Mouse (Mus musculus) thymus, postnatal 4 days (tissue): Measurements from ENCODE around the gene Slc39a9.
A peak's percentile ranks its signal among the peaks of the same experiment; 100 is the strongest.

ENCODE experiments used
- DNase-seq: peaks from one replicate; pipeline ENCODE4 v3.0.0; 2021

Gene Slc39a9

DNA sequence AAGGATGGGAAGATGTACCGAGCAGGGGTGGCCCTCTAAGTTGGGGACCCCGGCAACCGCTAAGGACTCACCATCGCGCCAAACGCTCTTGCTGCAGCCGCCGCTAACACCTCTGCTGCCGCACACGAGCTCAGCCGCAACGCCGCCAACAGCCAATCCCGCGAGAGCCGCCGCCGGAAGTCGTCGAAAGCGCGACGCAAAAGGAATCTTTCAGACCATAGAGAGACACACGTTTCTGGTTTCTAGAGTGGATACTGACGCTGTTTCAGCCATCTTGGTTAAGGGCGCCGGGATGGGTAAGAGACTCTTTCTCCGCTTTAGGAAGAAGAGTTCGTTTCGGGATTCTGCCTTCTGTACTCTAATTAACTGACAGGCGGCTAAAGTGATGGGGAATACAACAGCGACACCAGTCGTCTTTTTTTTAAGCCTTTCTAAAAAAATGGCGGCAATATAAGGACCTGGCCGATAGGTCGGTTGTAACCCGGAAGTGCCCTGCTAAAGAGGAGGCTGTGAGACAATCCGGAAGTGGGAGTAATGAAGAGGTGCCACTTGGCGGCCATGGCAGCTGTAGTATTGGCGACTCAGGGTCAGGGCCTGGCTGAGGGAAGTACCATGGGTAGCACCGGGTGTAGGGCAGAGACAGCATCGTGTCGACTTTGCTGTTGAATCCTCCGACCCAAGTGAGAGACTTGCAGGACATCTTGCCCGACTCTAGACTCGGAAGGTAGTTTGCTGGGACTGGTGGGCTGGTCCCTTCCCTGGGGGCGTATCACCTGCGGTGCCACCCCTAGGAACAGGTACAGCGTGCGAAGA is at the start of gene Slc39a9, which contains the start of gene Erh:
Gene Slc39a9 (plus strand): TSS at position 191 of the 813 bp plus-strand sequence.
Gene Erh (minus strand): TSS at position 649 of the 813 bp plus-strand sequence.
- peak; percentile 92 for DNase-seq

DNA sequence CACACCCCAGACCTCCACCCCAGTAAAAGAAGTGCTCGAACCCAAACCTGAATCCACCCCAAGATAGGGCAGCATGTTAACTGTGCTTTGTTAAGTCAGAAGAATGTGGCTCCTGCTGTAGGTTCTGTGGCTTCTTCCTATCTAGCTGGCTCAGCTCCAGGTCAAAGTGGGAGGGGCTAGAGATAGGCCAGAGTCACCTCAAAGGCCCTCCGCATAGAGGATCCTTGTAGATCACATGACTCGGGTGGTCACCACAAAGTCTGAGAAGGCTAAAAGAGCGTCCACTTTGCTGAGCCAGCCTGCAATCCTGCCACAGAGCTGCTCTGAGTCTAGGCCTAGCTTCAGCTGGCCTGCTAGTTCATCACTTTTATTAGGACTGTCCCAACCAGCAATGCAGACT is 49.5 kb upstream of the Slc39a9 start:
- no peak for DNase-seq

DNA sequence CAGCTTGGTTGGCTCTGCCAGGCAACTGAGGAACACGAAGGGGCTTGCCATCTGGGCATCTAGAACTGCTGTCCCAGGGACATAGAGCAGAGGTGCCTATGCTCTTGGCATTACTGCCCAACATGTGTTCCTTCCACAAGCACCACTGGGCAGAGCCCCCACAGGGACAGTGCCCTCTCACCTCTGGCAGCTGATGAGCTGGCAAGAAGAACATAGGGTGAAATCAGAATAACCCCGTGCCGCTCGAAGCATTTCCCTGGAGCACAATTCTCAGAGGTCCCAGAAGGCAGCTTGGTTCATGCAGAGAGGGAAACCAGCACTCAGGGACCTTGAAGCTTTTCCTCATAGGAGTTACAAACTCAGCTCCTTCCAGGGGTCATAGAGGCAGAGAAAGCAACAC is 48.9 kb upstream of the Slc39a9 start:
- no peak for DNase-seq

DNA sequence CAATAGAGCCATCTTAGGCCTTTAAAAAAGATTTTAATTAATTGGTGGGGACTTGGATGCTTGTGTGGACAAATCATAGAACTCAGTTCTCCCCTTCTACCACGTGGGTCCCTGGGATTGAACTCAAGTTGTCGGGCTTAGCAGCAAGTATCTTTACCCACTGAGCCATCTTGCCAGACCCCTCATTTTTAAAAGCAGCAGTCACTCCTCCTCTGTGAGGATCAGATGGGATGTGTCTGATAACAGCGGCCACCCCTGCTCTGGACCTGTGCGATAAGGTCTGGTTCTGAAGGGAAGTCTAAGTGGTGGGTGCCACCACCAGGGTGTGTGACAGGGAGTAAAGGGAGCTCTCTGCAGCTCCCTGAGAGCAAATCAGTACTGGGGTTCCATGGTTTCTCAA is 48.1 kb upstream of the Slc39a9 start:
- DNase-seq, result no peak

DNA sequence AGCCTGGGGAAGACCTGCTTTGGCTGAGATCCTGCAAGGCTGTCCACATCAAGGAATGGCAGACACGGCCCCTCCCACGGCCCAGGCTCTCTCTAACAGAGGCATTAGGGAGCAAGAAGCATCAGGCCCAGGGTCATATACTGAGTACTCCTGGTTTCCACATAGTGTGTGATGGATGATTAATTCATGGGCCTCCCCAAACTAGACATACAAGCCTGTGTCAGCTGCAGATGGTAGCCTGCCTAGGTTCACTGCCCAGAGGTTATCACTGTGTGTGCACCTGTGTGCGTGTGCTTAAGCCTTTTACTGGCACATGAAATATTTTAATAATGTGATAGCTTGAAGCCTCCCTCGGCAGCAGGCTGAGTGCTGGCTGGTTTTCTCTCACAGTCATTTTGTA is 47.7 kb upstream of the Slc39a9 start:
- no peak for DNase-seq

DNA sequence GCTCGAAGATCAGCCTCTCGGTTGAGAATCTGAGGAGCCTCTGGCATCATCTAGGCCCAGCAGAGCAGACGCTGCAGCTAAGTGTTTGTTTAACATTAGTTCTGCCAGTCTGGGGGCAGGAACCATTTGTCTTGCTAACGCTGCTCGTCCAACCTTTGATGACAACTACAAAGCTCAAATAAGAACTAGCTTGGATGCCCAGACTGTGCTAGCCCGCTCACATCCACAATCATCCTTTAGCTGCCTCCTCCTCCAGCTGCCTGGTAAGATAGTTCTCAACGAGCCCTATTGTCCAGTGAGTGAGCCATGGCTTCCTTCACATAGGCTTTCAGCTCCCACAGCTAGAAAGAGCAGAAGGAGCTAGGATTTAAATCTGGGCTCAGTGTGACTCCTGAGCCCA is 45.4 kb upstream of the Slc39a9 start:
- DNase-seq, result no peak

DNA sequence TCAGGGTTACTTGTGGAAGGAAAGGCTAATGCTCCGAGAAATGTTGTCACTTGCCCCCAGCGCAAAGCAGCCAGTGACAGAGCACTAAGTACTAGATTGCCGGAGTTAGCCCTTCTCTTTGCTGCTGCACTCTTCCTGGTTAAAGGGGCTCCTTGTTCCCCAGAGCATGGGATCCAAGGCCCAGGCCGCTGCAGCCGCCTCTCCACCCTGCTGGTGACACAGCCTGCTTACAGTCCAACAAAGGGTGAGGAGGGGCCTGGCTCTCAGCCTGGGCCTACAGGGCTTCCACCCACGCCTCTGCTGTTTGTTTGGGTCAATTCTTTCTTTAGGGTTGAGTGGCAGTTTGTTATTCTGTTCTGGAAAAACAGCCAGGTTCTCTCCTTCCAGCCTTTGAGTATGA is 44.9 kb upstream of the Slc39a9 start:
- no peak for DNase-seq

DNA sequence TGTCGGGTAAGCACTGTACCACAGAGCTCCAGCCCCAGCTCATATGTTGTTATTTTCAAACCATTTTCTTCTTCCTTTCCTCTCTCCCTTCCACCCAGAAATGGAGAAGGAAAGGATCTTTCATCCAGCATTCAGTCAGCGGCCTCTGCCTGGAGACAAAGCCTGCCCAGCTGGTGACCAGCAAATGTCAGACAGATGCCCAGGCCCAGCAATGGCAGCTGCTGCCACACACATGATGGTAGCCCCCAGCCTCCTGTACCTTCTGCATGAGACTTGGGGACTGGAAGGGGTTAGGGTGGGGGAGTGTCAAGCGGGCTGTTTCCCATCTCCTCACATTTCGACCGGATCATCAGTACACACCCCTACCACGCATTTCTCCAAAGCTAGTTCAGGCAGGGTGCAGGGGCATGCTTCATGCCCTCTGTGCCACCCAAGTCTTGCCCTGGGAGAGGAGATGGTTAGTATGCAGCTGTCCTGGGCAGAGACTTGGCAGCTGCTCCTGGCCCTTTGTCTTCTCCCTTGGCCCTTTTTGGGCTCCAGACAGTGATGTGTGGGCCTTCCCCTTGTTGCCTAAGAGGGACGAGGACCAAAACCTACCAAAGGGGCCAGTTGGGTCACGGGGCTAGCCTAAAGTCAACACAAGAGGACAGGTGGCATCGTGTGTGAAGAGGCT is 42.0 kb upstream of the Slc39a9 start:
- DNase-seq, result no peak

DNA sequence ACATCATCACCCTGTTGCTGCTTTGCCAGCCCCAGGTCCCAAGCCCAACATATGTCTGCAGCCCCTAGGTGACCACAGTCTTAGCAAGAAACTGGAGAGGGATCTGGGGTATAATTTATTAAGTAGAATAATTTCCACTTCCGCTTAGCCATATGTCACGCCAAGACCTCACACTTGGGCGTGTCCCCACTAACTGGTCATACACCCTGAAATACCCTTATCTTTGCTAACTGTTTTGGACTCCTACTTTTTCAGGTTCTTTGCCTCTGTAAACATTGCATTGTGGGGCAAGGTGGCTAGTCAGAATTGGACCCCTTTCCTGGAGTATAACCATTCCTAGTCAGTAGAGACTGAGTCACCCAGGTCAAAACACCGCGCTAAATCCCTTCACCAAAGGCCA is 41.3 kb upstream of the Slc39a9 start:
- DNase-seq, result no peak

DNA sequence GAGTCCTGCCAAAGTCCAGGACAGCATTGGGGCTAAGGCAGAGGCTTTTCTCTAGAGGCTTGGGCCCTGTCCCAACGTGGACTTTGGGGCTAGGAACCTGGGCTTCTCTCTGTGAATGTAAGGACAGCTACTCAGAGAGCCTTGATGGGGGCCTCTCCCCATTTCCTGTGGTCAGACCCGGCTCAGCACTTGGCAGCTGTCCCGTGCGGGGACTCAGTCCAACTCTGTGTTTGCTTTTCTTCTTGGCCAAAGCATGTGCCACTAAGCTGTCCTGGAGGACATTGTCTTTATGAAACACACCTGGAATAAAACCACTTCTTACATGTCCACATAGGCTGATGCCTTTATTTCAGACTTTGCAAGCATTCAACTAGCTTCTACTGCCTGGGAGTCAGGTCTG is 40.1 kb upstream of the Slc39a9 start:
- no peak for DNase-seq

DNA sequence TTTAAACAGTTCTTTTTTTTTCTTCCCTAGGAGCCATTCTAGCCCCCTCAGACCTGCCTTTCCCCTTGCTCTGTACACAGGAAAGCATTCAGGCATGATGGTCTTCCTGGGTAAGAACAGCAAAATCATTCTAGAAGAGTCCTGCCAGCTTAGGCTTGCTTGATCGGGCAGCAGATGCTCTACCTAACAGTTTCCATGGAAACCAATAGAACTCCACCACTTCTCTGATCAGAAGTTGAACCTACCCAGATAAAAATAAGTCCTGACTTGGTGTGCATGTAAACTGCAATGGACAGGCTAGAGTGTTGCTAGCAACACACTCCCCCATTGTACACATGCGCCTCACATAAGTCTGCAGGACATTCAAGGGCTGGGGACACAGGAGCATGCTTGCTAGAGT is 39.5 kb upstream of the Slc39a9 start:
- no peak for DNase-seq

DNA sequence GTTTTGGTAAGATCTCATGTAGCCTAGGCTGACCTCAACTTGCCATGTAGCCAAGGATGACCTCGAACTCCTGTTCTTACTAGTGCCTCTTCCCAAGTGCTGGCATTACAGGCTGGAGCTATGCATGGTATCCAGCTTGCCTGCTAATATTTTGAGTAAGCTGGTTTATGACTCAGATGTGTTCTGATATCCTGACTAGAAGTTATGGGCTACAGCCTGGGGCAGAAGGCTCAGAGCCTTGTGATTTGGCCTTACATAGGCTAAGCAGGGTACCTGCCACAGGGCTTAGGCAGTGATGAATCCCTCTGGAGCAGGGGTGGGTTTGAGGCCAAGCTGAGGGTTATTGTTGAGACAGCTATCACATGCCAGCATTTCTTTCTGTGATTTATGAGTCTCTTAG is 35.1 kb upstream of the Slc39a9 start:
- no peak for DNase-seq

DNA sequence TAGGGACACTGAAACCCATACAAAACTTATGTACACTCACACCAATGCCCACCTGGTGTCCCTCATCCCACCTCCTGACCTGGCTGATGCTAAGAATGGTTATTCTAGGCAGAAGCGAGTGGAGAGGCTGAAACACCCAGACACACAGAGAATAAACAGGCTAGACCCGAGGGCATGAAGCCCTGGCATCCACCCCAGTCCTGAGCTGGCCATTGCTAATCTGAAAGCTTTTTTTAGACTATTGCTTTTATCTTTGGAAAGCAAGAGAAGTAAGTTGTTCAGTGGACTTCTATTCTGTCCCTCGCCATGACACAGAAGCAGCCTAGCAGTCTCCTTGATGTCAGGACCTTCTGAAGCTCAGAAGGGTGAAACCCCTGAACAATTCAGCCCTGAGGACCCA is 33.8 kb upstream of the Slc39a9 start:
- DNase-seq, result no peak

DNA sequence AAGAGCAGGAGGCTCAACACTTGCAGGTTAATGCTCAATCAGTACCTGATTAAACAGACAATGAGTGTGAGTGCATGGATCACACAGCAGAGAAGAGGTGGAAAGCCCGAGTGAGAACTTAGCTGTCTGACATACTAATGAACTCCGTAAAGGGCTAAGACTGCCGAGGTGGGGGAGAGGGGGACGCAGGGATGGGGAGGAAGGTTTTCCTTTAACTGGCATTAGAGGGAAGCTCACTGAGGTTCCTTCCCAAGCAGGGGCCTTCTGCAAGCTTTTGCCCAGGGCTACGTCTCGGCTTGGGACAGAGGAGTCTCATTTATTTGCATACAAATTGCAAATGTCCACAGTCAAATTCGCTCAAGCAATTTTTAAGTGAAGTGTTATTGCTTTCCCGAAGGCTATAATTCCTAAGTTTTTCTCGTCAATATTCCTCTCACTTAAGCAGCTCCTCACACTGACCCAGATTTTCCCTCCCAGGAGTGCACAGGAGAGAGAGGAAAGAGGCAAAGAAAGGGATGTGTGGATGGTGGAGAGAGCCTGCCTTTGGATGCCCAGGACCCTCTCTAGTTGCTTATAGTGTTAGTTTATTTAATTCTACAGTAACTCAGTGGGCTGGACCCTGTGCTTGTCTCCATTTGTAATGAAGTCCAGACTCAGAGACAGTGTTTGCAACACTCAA is 31.4 kb upstream of the Slc39a9 start:
- no peak for DNase-seq

DNA sequence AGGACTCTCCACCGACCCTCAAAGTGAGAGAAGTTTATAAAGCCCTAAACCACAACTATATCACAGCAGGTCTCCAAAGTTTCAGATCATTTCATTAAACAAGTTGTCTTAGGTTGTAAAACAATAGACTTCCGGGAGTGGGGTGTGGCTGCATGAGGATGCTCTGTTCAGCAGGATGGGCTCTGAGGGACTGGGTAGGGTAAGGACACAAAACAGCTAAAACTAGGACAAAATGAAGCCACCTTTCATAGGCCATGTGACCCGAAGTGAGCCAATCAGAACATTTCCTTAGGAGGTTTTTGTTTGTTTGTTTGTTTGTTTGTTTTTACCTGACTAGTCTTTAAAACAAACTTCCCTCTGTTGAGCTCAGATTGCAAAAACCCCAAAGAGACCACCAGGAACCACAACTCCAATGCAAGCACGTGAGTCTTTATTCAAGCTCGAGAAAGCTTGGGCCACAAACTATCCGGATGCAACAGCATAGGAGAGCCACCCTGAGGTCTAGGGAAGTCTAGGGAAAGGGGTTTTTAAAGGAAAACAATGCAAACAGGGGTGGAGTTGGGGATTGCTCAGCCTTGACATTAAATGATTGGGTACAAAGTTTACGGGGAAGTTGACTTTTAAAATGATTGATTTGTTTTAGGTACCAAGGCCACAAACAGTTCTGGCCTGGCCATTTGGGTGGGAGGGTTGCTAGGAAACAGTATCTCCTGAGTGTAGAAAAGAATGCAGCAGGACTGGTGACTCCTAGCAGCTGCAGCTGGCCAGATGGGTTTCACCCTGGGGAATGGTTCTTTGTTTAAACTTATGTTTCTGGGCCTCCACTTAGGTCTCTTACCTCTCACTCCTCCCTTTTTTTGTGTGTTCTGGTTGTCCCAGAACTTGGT is 28.1 kb upstream of the Slc39a9 start:
- no peak for DNase-seq

DNA sequence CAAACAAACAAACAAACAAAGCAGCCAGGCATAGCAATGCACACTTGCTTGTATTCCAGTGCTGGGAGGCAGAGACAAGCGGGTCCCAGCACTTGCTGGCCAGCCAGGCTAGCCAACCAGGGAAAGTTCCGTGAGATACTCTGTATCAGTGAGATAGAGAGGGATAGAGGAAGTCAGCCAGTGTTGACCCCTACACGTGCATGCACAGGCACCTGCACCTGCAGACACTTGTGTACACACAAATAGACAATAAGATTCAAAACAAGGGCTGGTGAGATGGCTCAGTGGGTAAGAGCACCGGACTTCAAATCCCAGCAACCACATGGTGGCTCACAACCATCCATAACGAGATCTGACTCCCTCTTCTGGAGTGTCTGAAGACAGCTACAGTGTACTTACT is 23.2 kb upstream of the Slc39a9 start:
- DNase-seq, result no peak

DNA sequence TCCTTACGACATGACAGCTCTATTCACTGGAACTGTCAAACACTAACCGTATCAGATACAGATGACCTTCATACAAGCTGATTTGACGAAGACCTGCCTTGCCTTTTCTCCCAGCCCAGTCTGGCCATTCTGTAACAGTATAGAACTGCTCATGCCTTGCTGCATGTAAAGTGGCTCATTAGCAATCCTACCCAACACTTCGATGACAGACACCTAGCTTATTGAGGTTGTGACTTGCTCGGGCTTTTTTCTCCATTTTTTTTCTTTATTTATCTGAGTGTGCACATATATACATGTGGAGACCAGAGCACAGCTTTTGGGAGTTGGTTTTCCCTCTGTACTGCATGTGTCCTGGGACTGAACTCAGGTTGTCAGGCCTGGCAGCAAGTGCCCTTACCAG is 11.9 kb upstream of the Slc39a9 start:
- no peak for DNase-seq

DNA sequence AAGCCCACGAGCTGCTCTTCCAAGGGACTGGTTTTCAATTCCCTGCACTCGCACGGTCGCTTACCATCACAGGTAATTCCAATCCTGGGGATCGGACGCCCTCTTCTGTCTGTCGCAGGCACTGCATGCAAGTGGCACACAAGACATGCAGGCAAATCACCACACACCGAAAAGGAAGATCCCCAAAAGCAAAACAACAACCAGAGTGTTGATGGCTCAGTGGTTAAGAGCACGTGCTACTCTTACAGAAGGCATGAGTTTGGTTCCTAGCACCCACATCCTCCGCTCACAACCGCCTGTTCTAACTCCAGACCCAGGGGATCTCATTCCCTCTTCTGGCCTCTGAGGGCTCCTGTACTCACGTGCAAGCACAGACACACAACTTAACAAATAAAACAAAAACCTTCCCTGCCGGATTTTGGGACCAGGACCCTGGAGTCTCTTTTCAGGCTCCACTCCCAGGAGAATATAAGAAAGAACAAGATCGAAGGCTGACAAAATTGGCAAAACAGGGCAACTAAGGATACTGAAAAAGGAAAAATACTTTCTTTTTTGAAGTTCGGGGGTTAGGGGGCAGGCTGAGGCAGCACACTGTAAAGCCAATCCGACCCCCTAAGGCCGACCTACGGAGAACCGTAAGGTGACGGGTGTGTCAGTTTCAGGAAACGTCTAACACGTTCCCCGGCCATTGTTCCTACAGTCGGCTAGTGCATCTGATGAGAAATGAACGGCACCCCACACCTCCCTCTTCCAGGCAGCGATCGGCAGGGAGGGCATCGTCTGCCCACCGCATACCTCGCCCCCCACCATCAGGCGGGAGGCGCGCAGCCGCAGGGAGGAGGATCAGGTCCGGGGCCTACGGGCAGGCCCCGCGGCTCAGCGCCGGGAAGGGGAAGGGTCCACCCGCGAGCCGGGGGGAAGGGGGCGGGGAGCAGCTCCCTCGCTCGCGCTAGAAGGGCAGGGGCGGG is 674 bp upstream of the Slc39a9 start:
- DNase-seq, result peak; percentile 81

DNA sequence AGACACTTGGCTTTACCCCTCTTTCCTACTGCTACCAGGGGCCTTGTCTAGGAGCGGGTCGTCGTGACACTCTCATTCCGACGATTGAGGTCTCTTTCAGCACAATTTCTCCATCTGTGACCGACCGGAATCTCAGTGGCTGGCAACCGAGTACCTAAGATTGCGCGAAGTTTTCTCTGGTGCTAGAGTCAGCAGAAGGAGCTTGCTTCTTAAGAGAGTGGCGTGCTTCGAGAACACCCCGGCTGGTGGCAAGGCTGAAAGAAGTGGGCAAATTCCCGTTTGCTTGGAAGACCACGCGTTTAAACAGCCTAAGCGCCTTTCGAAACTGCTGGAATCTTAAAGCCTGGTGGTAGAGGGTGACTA is 804 bp downstream of the Slc39a9 start:
- no peak for DNase-seq

DNA sequence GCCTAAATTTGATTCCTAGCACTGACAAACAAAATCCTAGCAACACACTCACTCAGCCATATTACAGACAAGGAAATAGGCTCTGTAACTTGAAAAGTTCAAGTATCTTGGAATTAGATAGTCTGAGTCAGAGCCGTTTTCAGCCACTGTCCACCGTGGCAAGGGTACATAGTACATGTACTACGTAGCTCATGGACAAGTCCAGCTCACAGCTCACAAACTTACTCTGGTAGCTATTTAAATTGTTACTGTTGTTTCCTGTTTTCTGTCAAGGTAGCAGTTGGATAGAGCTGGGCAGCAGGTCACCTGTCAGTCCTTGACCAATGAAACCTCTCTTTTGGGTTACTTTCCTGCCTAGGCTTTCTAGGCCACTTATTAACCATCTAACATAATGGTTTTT is 2.7 kb downstream of the Slc39a9 start:
- no peak for DNase-seq

DNA sequence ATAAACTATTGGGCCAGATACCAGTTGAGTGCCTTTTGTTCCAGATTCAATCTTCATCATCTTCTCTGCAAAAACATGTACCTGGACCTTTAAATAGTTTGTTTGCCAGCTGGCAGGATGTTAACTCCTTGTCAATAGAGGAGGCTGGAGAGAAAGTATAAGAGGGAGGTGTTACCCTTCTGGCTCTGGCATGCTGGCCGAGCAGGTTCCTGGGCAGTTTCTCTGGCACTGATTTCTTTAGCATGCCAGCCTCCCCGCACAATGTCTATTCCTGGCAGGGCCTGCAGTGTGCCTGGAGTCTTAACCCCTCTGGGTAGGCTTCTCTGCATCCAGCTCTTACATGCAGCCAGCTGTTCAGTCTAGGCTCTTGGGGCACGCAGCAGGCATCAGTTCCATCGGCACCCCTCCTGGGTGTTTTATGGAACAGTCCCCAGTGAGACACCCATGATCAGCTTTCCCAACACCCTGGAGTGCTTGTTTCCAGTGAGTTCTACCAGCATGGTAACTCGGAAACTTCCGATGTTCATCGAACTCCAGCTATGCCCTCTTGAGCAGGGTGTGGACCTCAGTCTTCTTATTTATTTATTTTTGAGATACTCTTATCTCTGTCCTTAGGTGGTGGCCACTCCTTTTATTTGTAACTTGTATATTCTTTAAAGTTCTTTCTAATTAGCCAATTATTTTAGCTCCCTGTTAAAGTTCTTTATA is 10.4 kb downstream of the Slc39a9 start:
- no peak for DNase-seq
